Mouse (Mus musculus): ENCODE results near the gene Mroh2a. TPM values are rescaled to one million over a fixed set of nuclear protein-coding genes. Genes with fewer than 3 reads are reported as not detected.
"Not testable (repeated sequence)": the region's sequence is repeated elsewhere in the genome, so short reads cannot be mapped to it uniquely, and the experiment has no call there.

Gene Mroh2a
- polyA plus RNA-seq, 1 experiment from 2014 or later: 0.88 TPM

- no peaks in the 10 kb centered on the region for H3K27me3 ChIP-seq (replicated peaks)
- WGBS: 50% methylated on average over 2 of the region's 2 CpGs
- no peak for ATAC-seq
- no peaks in the 10 kb centered on the region for H3K4me1 ChIP-seq (replicated peaks)
- H3K9me3 ChIP-seq: peaks cover 20% of the 10 kb centered on the region
- no peak overlapping the region for H3K4me3 ChIP-seq (replicated peaks)
- no peak overlapping the region for H3K27ac ChIP-seq
- H3K4me2 ChIP-seq (replicated peaks): no peak overlapping the region
- H3K9ac ChIP-seq: no peak overlapping the region
- H3K36me3 ChIP-seq: no peaks in the 10 kb centered on the region
Measured at GRCm38 (mm10) chr1:88222216-88222615, 4.6 kb upstream of the Mroh2a start.

DNA sequence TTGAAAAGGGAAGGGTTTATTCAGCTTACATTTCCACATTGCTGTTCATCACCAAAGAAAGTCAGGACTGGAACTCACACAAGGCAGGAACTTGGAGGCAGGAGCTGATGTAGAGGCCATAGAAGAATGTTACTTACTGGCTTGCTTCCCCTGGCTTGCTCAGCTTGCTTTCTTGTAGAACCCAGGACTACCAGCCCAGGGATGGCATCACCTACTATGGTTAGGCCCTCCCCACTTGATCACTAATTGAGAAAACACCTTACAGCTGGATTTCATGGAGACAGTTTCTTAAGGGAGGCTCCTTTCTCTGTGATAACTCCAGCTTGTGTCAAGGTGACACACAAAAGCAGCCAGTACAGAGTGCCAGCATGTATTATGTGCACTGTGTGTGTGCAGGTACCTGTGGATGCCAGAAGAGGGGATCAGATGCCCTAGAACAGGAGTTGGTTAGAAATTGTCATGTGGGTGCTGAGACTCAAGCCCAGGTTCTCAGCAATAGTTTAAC, 3.7 kb upstream of the Mroh2a start:
- ATAC-seq; H3K4me1 ChIP-seq (replicated peaks); H3K4me2 ChIP-seq (replicated peaks); H3K27ac ChIP-seq; H3K27me3 ChIP-seq (replicated peaks); H3K9ac ChIP-seq; H3K4me3 ChIP-seq (replicated peaks); H3K36me3 ChIP-seq: not testable (repeated sequence)
- H3K9me3 ChIP-seq: peaks cover 16% of the 10 kb centered on the region; the same call in 1 of the 2 replicates

DNA sequence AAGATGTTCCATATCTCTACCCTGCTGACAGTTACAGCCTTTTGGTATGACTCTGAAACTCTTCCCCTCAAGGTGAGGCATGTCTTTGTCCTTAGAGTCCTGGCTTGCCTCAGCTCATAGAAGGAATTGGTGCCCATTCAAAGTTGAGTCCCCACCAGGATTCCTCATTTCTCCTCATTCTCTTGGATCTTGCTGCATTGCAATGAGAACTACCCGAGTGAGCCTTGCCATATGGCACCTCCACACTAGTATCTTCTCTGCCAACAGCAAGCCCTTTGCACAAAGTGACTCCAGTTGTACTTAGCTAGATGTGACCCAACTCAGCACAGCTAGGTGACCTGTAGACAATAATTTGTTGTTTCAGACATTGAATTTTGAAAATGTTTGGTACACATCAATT, 3.2 kb upstream of the Mroh2a start:
- 59% methylated on average over 1 of the region's 1 CpGs for WGBS
- Histone ChIP-seq H3K36me3 (no peaks in the 10 kb centered on the region), H3K9ac (no peak overlapping the region), H3K4me1 (replicated peaks) (no peaks in the 10 kb centered on the region), H3K9me3 (peaks cover 16% of the 10 kb centered on the region; the same call in 1 of the 2 replicates), H3K4me2 (replicated peaks) (no peak overlapping the region), H3K4me3 (replicated peaks) (no peak overlapping the region), H3K27ac (no peak overlapping the region), H3K27me3 (replicated peaks) (no peaks in the 10 kb centered on the region)
- ATAC-seq: no peak

GRCm38 (mm10) chr1:88224029-88224776, 2.6 kb upstream of the Mroh2a start:
- no peak for ATAC-seq
- WGBS: 68% methylated on average over 2 of the region's 2 CpGs
- Histone ChIP-seq H3K27ac (no peak overlapping the region), H3K9ac (no peak overlapping the region), H3K4me1 (replicated peaks) (no peaks in the 10 kb centered on the region), H3K36me3 (no peaks in the 10 kb centered on the region), H3K9me3 (peaks cover 19% of the 10 kb centered on the region; the same call in 1 of the 2 replicates), H3K27me3 (replicated peaks) (no peaks in the 10 kb centered on the region), H3K4me2 (replicated peaks) (no peak overlapping the region), H3K4me3 (replicated peaks) (no peak overlapping the region)

DNA sequence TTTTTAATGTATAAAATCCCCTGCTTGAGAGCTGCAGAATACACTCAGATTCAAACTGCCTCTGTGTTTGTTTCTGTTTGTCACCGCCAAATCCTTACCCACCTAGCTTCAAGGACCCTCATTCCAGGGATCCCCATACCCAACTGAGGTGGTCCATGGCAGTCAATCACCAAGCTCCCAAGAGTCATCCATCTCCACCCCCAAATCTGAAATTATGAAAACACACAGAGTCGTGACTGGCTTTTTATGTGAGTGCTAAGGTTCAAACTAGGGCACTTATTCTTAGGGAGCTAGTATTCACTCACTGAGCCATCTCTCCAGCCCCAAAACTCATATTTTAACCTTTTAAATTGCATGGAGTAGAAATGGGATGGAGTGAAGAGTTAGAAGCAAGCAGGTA, 1.5 kb upstream of the Mroh2a start:
- ATAC-seq; H3K36me3 ChIP-seq; H3K4me2 ChIP-seq (replicated peaks); H3K4me1 ChIP-seq (replicated peaks); H3K27ac ChIP-seq; H3K27me3 ChIP-seq (replicated peaks); H3K4me3 ChIP-seq (replicated peaks); H3K9ac ChIP-seq: not testable (repeated sequence)
- H3K9me3 ChIP-seq: peaks cover 24% of the 10 kb centered on the region; the same call in 1 of the 2 replicates
- WGBS: 39% methylated on average over 2 of the region's 2 CpGs

DNA sequence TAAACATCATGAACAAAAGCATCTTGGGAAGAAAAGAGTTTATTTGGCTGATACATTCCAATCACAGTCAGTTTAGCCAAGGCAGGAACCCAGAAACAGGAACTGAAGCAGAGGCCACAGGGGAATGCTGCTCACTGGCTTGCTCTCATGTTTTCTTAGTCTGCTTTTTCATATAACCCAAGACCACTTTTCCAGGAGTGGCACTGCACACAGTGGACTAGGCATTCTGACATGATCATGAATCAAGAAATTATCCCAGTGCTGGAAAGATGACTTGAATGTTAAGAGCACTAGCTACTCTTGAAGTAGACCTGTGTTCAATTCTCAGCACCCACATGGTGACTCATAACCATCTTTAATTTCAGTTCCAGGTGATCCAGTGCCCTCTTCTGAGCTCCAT, 1.0 kb upstream of the Mroh2a start:
- no peaks in the 10 kb centered on the region for H3K36me3 ChIP-seq
- no peak overlapping the region for H3K9ac ChIP-seq

DNA sequence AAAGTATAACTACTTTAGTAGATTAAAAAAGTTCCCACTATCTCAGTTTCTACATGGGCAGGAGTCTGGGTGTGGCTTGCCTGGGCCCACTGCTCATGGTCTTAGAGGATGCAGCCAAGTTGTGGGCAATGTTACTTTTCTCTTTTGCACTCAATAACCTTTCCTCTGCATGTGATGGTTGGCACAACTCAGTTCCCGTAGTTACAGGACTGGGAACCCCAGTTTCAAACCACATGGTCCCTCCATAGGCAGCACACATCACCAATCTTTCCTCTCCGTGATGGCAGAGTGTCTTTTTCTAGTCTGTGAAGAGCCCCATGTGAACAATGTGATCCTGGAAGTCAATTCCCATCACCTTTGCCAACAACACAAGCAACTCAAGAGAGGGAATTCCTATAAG, 696 bp downstream of the Mroh2a start:
- WGBS: 60% methylated on average over 2 of the region's 2 CpGs
- no peak for ATAC-seq
- no peaks in the 10 kb centered on the region for H3K27me3 ChIP-seq (replicated peaks)
- no peak overlapping the region for H3K4me3 ChIP-seq (replicated peaks)
- H3K27ac ChIP-seq: no peak overlapping the region
- no peaks in the 10 kb centered on the region for H3K4me1 ChIP-seq (replicated peaks)
- H3K4me2 ChIP-seq (replicated peaks): no peak overlapping the region
- H3K9ac ChIP-seq: no peak overlapping the region
- peaks cover 28% of the 10 kb centered on the region; the same call in 1 of the 2 replicates for H3K9me3 ChIP-seq
- H3K36me3 ChIP-seq: no peaks in the 10 kb centered on the region

More for the DNA sequence above, 1.0 kb upstream of the Mroh2a start:
- H3K4me3 ChIP-seq (replicated peaks): no peak overlapping the region
- H3K9me3 ChIP-seq: peaks cover 24% of the 10 kb centered on the region; the same call in 1 of the 2 replicates
- no peak overlapping the region for H3K27ac ChIP-seq
- H3K4me2 ChIP-seq (replicated peaks): no peak overlapping the region
- H3K27me3 ChIP-seq (replicated peaks): no peaks in the 10 kb centered on the region
- ATAC-seq: no peak
- H3K4me1 ChIP-seq (replicated peaks): no peaks in the 10 kb centered on the region

- no peak overlapping the region for H3K27ac ChIP-seq
- H3K9ac ChIP-seq: no peak overlapping the region
- H3K4me1 ChIP-seq (replicated peaks): no peaks in the 10 kb centered on the region
- H3K4me3 ChIP-seq (replicated peaks): no peak overlapping the region
- no peaks in the 10 kb centered on the region for H3K27me3 ChIP-seq (replicated peaks)
- peaks cover 34% of the 10 kb centered on the region; the same call in 1 of the 2 replicates for H3K9me3 ChIP-seq
- ATAC-seq: no peak
- 71% methylated on average over 7 of the region's 7 CpGs for WGBS
- no peaks in the 10 kb centered on the region for H3K36me3 ChIP-seq
- H3K4me2 ChIP-seq (replicated peaks): no peak overlapping the region
Measured at GRCm38 (mm10) chr1:88228121-88228520, 1.3 kb downstream of the Mroh2a start.

DNA sequence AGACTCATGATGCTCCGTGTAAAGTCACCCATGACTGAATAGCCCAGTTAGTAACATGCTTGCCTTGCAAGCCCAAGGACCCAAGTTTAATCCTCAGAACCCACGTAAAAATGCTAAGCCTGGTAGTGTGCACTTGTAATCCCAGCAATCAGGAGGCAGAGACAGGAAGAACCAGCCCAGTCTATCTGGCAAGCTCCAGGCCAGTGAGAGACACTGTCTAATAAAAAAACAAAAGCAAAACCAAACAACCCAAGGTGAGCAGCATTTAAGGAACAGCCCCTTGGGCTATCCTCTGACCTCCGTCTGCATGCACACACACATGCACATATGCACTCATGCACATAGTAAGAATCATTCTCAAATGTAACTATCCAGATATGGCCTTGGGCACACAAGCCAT, 2.8 kb downstream of the Mroh2a start:
- Histone ChIP-seq H3K4me3 (replicated peaks) (no peak overlapping the region), H3K27ac (no peak overlapping the region), H3K4me1 (replicated peaks) (no peaks in the 10 kb centered on the region), H3K9ac (no peak overlapping the region), H3K9me3 (peaks cover 38% of the 10 kb centered on the region; the same call in 1 of the 2 replicates), H3K4me2 (replicated peaks) (no peak overlapping the region), H3K27me3 (replicated peaks) (no peaks in the 10 kb centered on the region), H3K36me3 (no peaks in the 10 kb centered on the region)
- 77% methylated on average over 3 of the region's 3 CpGs for WGBS
- no peak for ATAC-seq

DNA sequence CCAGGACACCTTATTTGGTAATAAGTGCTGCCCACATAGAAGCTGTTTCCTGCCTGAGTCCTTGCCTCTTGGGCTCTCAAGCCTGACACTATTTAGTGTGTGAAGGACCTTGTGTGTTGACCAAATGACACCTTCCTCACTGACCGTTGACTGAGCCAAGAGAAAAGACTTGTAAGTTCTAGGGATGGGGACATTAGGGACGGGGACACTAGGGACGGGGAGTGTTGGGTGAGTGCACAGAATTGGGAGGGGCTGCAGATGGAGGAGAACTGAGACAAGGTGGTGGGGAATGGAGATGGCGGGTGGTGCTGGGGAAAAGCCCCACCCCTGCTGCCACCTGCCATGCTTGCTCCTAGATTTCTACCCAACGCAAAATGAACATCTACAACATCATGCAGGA, 3.2 kb downstream of the Mroh2a start:
- H3K4me1 ChIP-seq (replicated peaks): no peaks in the 10 kb centered on the region
- no peak overlapping the region for H3K4me2 ChIP-seq (replicated peaks)
- no peak for ATAC-seq
- no peak overlapping the region for H3K4me3 ChIP-seq (replicated peaks)
- no peaks in the 10 kb centered on the region for H3K36me3 ChIP-seq
- H3K27me3 ChIP-seq (replicated peaks): no peaks in the 10 kb centered on the region
- WGBS: 85% methylated on average over 5 of the region's 5 CpGs
- no peak overlapping the region for H3K9ac ChIP-seq
- no peak overlapping the region for H3K27ac ChIP-seq
- H3K9me3 ChIP-seq: peaks cover 42% of the 10 kb centered on the region

DNA sequence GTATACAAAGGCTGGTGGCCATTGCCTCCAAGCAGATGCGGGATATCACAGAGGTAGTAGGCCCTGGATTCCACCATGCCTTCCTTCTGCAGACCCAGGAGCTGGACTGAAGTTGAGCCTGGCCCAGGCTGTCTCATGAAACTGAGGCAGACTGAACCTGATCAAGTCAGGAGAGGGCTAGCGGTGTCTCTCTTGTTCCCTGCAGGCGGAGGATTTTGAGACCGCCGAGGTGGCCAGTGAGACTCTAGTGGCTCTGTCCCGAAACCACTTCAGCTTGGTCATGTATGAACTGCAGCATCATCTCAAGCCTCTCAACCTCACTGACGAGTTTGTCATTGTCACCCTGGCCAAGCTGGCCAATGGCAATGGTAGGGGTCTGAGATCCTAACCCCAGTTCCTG, 3.6 kb downstream of the Mroh2a start:
- Histone ChIP-seq H3K4me3 (replicated peaks) (no peak overlapping the region), H3K27me3 (replicated peaks) (no peaks in the 10 kb centered on the region), H3K27ac (no peak overlapping the region), H3K9ac (no peak overlapping the region), H3K9me3 (peaks cover 45% of the 10 kb centered on the region), H3K4me1 (replicated peaks) (no peaks in the 10 kb centered on the region), H3K36me3 (no peaks in the 10 kb centered on the region), H3K4me2 (replicated peaks) (no peak overlapping the region)
- WGBS: 72% methylated on average over 7 of the region's 7 CpGs
- no peak for ATAC-seq

GRCm38 (mm10) chr1:88230981-88231802, 4.4 kb downstream of the Mroh2a start:
- Histone ChIP-seq H3K27me3 (replicated peaks) (no peaks in the 10 kb centered on the region), H3K9ac (no peak overlapping the region), H3K9me3 (peaks cover 43% of the 10 kb centered on the region), H3K4me3 (replicated peaks) (no peak overlapping the region), H3K27ac (no peak overlapping the region), H3K36me3 (no peaks in the 10 kb centered on the region), H3K4me2 (replicated peaks) (no peak overlapping the region), H3K4me1 (replicated peaks) (no peaks in the 10 kb centered on the region)
- ATAC-seq: no peak
- 77% methylated on average over 6 of the region's 6 CpGs for WGBS
